Mouse (Mus musculus): ENCODE data around the gene Sorcs2. TPM values are rescaled to one million over a fixed set of nuclear protein-coding genes. Genes with fewer than 3 reads are reported as not detected.

The Sorcs2 gene
- polyA plus RNA-seq, 1 experiment from 2014 or later, result 12.9 TPM

DNA sequence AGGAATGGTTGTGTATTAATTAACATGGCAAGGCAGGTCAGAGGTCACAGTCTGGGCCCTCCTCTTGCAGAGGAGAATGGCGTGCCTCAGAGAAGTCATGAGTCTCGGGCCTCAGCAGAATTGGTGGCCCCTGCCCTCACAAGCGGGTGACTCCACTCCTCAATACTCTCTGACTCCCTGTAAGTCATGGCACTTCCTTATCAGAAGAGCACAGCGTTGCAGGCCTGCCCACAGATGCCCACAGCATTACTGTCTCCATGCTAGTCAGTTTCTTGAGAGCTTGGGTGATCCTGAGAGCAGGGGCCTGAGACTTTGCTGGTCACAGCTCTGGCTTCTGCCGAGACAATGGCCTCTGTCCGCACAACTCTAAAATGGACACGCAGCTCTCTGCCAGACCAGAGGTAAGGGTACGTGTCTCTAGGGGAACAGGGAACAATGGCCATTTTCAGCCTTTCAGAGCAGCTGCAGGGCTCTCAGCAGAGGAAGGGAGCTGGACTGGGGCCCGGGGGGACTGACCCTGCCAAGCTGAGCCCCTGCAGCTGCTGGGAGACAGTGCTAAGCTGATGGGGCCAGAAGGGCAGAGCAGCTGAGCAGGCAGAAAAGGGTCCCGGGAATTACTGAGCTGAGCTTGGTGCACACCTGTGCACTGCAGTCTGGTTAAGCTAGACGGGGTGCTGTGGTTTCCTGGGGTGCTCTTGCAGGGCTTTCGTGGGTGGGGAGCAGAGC is 427.4 kb downstream of the Sorcs2 start:
- Histone ChIP-seq H3K36me3 (peaks cover 53% of the 10 kb centered on the region), H3K4me3 (no peak overlapping the region), H3K9ac (no peak overlapping the region), H3K27me3 (no peaks in the 10 kb centered on the region), H3K4me2 (replicated peaks) (no peak overlapping the region), H3K4me1 (no peaks in the 10 kb centered on the region), H3K27ac (peak overlapping the region; percentile 33), H3K9me3 (no peaks in the 10 kb centered on the region)
- WGBS, result 49% methylated on average over 12 of the region's 12 CpGs
- ATAC-seq (ENCODE audit: insufficient number of reproducible peaks, insufficient read depth, low FRiP score, low TSS enrichment), result no peak

GRCm38 (mm10) chr5:35969857-35970256 is 428.1 kb downstream of the Sorcs2 start:
- ATAC-seq (ENCODE audit: insufficient number of reproducible peaks, insufficient read depth, low FRiP score, low TSS enrichment), result no peak
- Histone ChIP-seq H3K4me1 (no peaks in the 10 kb centered on the region), H3K9me3 (no peaks in the 10 kb centered on the region), H3K27me3 (no peaks in the 10 kb centered on the region), H3K4me2 (replicated peaks) (no peak overlapping the region), H3K4me3 (no peak overlapping the region), H3K36me3 (peaks cover 54% of the 10 kb centered on the region), H3K27ac (no peak overlapping the region), H3K9ac (no peak overlapping the region)
- 82% methylated on average over 3 of the region's 3 CpGs for WGBS

Small RNAs within 50 kb of the gene (microRNA-seq; reads per million reads assigned to microRNA genes)
- gene Mir7689, result 35.4 reads per million, percentile 41 among the genes with 10 or more reads in this experiment

Other genes starting within 250 kb of the Sorcs2 start
- gene Psapl1, start 194.1 kb downstream of the Sorcs2 start, polyA plus RNA-seq (2016; fragmentation: Nextera tagmentation; extraction: Ambion mirVana), result 0.12 and 0.14 TPM in 2 replicates
- 48.0 and 48.4 TPM in 2 replicates for gene Grpel1, start 66.9 kb upstream of the Sorcs2 start, polyA plus RNA-seq (2016; fragmentation: Nextera tagmentation; extraction: Ambion mirVana)
- gene Tada2b, start 86.1 kb upstream of the Sorcs2 start, polyA plus RNA-seq (2016; fragmentation: Nextera tagmentation; extraction: Ambion mirVana), result 2.1 and 2.3 TPM in 2 replicates
- gene Ccdc96, start 86.4 kb upstream of the Sorcs2 start, polyA plus RNA-seq (2016; fragmentation: Nextera tagmentation; extraction: Ambion mirVana), result 0.69 and 0.84 TPM in 2 replicates
- 44.5 and 45.8 TPM in 2 replicates for gene Tbc1d14, start 195.1 kb upstream of the Sorcs2 start, polyA plus RNA-seq (2016; fragmentation: Nextera tagmentation; extraction: Ambion mirVana)